Mouse (Mus musculus) lung, postnatal 25 days (tissue): ENCODE results near the gene Gm7347.
"Not testable (repeated sequence)": the region's sequence is repeated elsewhere in the genome, so short reads cannot be mapped to it uniquely, and the experiment has no call there.

ENCODE experiments used
- DNase-seq: peaks from one replicate; pipeline ENCODE4 v3.0.0; 2022; ENCODE audit warnings: low spot score

Gene Gm7347

GRCm38 (mm10) chr5:26058481-26058880 lies at the start of gene Gm7347:
Gm7347 (minus strand) TSS chr5:26058581.
- not testable (repeated sequence) for DNase-seq

GRCm38 (mm10) chr5:26105262-26105661 lies 46.9 kb upstream of the Gm7347 start, which contains the start of gene 5031410I06Rik:
5031410I06Rik (minus strand) TSS chr5:26105362.
- not testable (repeated sequence) for DNase-seq

- not testable (repeated sequence) for DNase-seq
Measured at GRCm38 (mm10) chr5:26089191-26089590, 30.8 kb upstream of the Gm7347 start, which contains the start of gene Gm10471. Gm10471 (minus strand) TSS chr5:26089291.

GRCm38 (mm10) chr5:26079023-26079422 lies 20.6 kb upstream of the Gm7347 start:
- DNase-seq = not testable (repeated sequence)

- DNase-seq = no peak
Measured at GRCm38 (mm10) chr5:26070716-26071115, 12.3 kb upstream of the Gm7347 start.

GRCm38 (mm10) chr5:26039458-26039857 lies 18.9 kb downstream of the Gm7347 start, which contains the start of gene Speer4a:
Speer4a (minus strand) TSS chr5:26039558.
- not testable (repeated sequence) for DNase-seq

- DNase-seq = not testable (repeated sequence)
Measured at GRCm38 (mm10) chr5:26022816-26023215, 35.6 kb downstream of the Gm7347 start, which contains the start of gene Gm5862. Gm5862 (minus strand) TSS chr5:26022916.

- DNase-seq = not testable (repeated sequence)
Measured at GRCm38 (mm10) chr5:26007697-26008096, 50.7 kb downstream of the Gm7347 start.

GRCm38 (mm10) chr5:26006937-26007695 lies 51.3 kb downstream of the Gm7347 start:
- not testable (repeated sequence) for DNase-seq

- DNase-seq = not testable (repeated sequence)
Measured at GRCm38 (mm10) chr5:26004698-26005097, 53.7 kb downstream of the Gm7347 start, which contains the start of gene Gm1979. Gm1979 (minus strand) TSS chr5:26004798.
